Mouse (Mus musculus) cortical plate, adult 2 months (tissue): ENCODE data around the gene Fbxo2.
A peak's percentile ranks its signal among the peaks of the same experiment; 100 is the strongest.

ENCODE experiments used
- CTCF ChIP-seq: fragments of 200-500 bp; IDR thresholded peaks from 2 replicates; pipeline ENCODE4 v1.5.1; 2011; ENCODE audit warnings: mild to moderate bottlenecking, control low read depth, low read length; ENCODE audit not compliant: insufficient read depth; ENCODE audit errors: extremely low read depth
- POLR2A ChIP-seq: fragments of 200-500 bp; IDR thresholded peaks from 2 replicates; pipeline ENCODE4 v1.6.1; 2011; ENCODE audit warnings: mild to moderate bottlenecking, low read length, control low read depth; ENCODE audit not compliant: insufficient read depth; ENCODE audit errors: extremely low read depth

GRCm38 (mm10) chr4:148159544-148160435 is 631 bp upstream of the Fbxo2 start:
- TF ChIP-seq CTCF = no peak
- peak; percentile 78 for TF ChIP-seq POLR2A
